Mouse (Mus musculus): ENCODE measurements around the gene Ralgps1.

- TF ChIP-seq USF1 (IDR thresholded peaks at IDR 0.05; ENCODE audit: low read depth) (no peak), CTCF (IDR thresholded peaks at IDR 0.05; ENCODE audit: control insufficient read depth, insufficient read depth, insufficient read length) (no peak), MYOD1 (IDR thresholded peaks at IDR 0.05; ENCODE audit: control insufficient read depth, insufficient read length, low read depth) (no peak), MYOG (IDR thresholded peaks at IDR 0.05; ENCODE audit: control insufficient read depth, extremely low read depth, insufficient read length) (no peak)
Measured at GRCm38 (mm10) chr2:33345956-33346355, 25.3 kb downstream of the Ralgps1 start.
